Mouse (Mus musculus): ENCODE measurements around the gene Bex6.

DNA sequence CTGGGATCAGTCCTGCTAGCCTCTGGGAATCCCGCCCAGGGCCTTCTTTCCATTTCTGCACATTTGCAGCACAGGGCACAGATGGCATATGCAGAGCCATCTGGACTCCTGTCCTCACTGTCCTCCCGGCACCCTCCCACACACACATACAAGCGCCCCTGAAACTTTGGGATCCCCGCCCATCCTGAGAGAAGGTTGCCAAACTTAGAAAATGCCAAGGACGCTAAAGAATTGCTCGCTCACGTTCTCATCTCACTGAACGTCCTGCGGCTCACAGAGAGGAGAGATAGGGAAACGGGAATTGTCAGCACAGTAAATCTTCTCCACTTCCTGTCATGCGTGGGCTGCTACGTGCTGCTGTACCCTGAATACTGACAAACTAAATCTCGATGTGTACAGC lies 25.2 kb upstream of the Bex6 start:
- TF ChIP-seq GATA1 (IDR thresholded peaks at IDR 0.05; ENCODE audit: borderline replicate concordance, low read length) (no peak), FLI1 (IDR thresholded peaks at IDR 0.05; ENCODE audit: low read length) (no peak)

Measured in megakaryocyte, embryonic 14.5 days (primary cell).